Mouse (Mus musculus): ENCODE measurements around the gene Gm3500. TPM values are rescaled to one million over a fixed set of nuclear protein-coding genes. Genes with fewer than 3 reads are reported as not detected.
"Not testable (repeated sequence)": the region's sequence is repeated elsewhere in the genome, so short reads cannot be mapped to it uniquely, and the experiment has no call there.

The Gm3500 gene
- 0.25 TPM in 1 of 2 replicates, not detected in the other for polyA plus RNA-seq (2015; fragmentation: Nextera tagmentation; extraction: Ambion mirVana)

DNA sequence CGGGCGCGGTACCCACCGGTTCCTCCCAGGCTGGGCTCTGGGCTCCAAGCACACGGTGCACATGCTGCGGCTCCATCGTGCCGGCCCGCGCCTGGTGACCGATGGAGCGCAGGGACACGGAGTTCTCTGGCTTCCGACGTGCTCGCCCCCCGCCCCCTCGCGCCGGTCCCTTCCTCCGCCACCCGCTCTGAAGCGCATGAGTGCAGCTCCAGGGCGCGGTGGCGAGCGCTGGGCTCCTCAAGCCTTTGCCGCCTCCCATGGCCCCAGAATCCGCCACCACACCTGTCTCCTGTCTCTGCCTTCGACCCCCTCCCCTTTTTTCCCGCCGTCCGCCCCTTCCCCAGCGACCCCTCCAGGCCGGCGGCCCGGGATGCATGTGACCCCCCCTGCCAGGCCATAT lies at the start of gene Gm3500:
Gene Gm3500 (minus strand): TSS at position 101 of the 400 bp plus-strand sequence.
- WGBS, result no CpG with 5 or more reads among the region's 37 CpGs
- not testable (repeated sequence) for H3K27me3 ChIP-seq (replicated peaks; ENCODE audit: control insufficient read depth, insufficient read depth, low read length); H3K4me3 ChIP-seq (ENCODE audit: low read depth, low read length); H3K9ac ChIP-seq (ENCODE audit: low read depth, low read length); ATAC-seq; H3K4me2 ChIP-seq (replicated peaks; ENCODE audit: low read depth); H3K9me3 ChIP-seq (ENCODE audit: control insufficient read depth); H3K27ac ChIP-seq (ENCODE audit: low read depth, low read length); H3K4me1 ChIP-seq (replicated peaks; ENCODE audit: control insufficient read depth, insufficient read depth, low read length); H3K36me3 ChIP-seq (ENCODE audit: control insufficient read depth, insufficient read depth)

DNA sequence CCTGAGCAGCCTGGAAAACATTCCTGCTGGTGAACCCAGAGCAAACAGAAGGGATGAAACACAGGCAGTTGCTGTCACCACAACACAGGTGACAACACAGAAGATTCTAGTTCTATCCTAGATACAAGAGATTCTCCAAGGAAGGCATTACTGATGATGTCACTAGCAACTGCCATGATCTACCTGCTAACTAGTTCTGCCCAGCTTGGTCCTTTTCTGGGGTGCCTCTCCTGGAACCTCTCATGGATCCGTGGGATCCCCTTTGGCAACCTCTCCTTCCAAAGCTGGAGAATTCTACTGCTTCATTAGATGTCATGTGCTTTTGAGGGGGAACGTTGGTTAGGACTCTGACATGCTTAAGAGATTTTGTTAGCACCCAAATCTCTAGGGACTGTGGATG lies 54.0 kb downstream of the Gm3500 start, which contains the start of gene Gm3542:
Gene Gm3542 (minus strand): TSS at position 101 of the 400 bp plus-strand sequence.
- not testable (repeated sequence) for H3K27ac ChIP-seq (ENCODE audit: low read depth, low read length); H3K9me3 ChIP-seq (ENCODE audit: control insufficient read depth); H3K4me2 ChIP-seq (replicated peaks; ENCODE audit: low read depth); H3K4me3 ChIP-seq (ENCODE audit: low read depth, low read length); H3K9ac ChIP-seq (ENCODE audit: low read depth, low read length); H3K36me3 ChIP-seq (ENCODE audit: control insufficient read depth, insufficient read depth); H3K27me3 ChIP-seq (replicated peaks; ENCODE audit: control insufficient read depth, insufficient read depth, low read length); H3K4me1 ChIP-seq (replicated peaks; ENCODE audit: control insufficient read depth, insufficient read depth, low read length); ATAC-seq
- WGBS, result no CpG with 5 or more reads among the region's 2 CpGs

Other genes starting within 250 kb of the Gm3500 start
- gene Gm3317, start 224.5 kb downstream of the Gm3500 start, polyA plus RNA-seq (2015; fragmentation: Nextera tagmentation; extraction: Ambion mirVana), result not detected in 2 replicates
- not detected in 2 replicates for gene Gm8271, start 203.3 kb downstream of the Gm3500 start, polyA plus RNA-seq (2015; fragmentation: Nextera tagmentation; extraction: Ambion mirVana)
- gene Gm3526, start 128.5 kb downstream of the Gm3500 start, polyA plus RNA-seq (2015; fragmentation: Nextera tagmentation; extraction: Ambion mirVana), result not detected in 2 replicates
- not detected in 2 replicates for gene Gm3542, start 54.1 kb downstream of the Gm3500 start, polyA plus RNA-seq (2015; fragmentation: Nextera tagmentation; extraction: Ambion mirVana)
- 0.25 and 0.30 TPM in 2 replicates for gene Gm3194, start 66.4 kb upstream of the Gm3500 start, polyA plus RNA-seq (2015; fragmentation: Nextera tagmentation; extraction: Ambion mirVana)
- gene Gm8246, start 88.8 kb upstream of the Gm3500 start, polyA plus RNA-seq (2015; fragmentation: Nextera tagmentation; extraction: Ambion mirVana), result not detected in 2 replicates
- gene Gm3187, start 95.2 kb upstream of the Gm3500 start, polyA plus RNA-seq (2015; fragmentation: Nextera tagmentation; extraction: Ambion mirVana), result not detected in 2 replicates
- gene Gm3488, start 112.6 kb upstream of the Gm3500 start, polyA plus RNA-seq (2015; fragmentation: Nextera tagmentation; extraction: Ambion mirVana), result 0.26 TPM in 1 of 2 replicates, not detected in the other
- not detected in 2 replicates for gene Gm3532, start 149.4 kb upstream of the Gm3500 start, polyA plus RNA-seq (2015; fragmentation: Nextera tagmentation; extraction: Ambion mirVana)
- not detected in 2 replicates for gene Gm8265, start 244.0 kb upstream of the Gm3500 start, polyA plus RNA-seq (2015; fragmentation: Nextera tagmentation; extraction: Ambion mirVana)